Mouse (Mus musculus) MEL (cell line): ENCODE measurements around the gene Mslnl.

Experiments
- CHD2 ChIP-seq: IDR thresholded peaks from 2 replicates; pipeline ENCODE4 v1.6.1; 2011; ENCODE audit warnings: low read length, improper control_type of control experiment
- ELF1 ChIP-seq: IDR thresholded peaks from 2 replicates; pipeline ENCODE4 v1.6.1; 2014; ENCODE audit warnings: low read depth, mild to moderate bottlenecking, inconsistent platforms, low read length, improper control_type of control experiment, moderate library complexity
- MAZ ChIP-seq: IDR thresholded peaks from 2 replicates; pipeline ENCODE4 v1.6.1; 2012; ENCODE audit warnings: low read depth, mild to moderate bottlenecking, inconsistent platforms, low read length, improper control_type of control experiment
- MXI1 ChIP-seq: IDR thresholded peaks from 2 replicates; pipeline ENCODE4 v1.6.1; 2011; ENCODE audit warnings: mild to moderate bottlenecking, low read depth, low read length, improper control_type of control experiment
- TCF12 ChIP-seq: IDR thresholded peaks from 2 replicates; pipeline ENCODE4 v1.6.1; 2014; ENCODE audit warnings: low read depth, mild to moderate bottlenecking, inconsistent platforms, low read length, improper control_type of control experiment, moderate library complexity

DNA sequence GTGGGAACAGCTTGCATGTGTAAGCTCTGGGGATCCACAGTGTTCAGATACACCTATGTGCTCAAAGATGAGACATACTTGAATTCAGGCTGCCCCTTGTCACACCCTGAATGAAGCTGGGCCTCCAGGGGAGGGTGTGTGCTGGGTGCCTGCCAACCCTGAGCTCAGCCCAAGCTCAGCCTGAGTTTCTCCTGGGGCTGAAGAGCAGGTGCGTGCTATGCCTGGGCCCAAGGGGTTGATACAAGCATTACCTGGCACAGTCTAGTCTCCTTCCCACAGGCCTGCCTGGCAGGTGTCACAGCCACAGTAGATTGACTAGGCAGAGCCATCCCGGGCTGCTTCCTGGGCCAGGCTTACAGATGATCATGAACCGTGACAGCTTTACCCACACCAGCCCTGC is at the start of gene Mslnl:
- TF ChIP-seq MAZ, result no peak
- TF ChIP-seq MXI1, result no peak
- no peak for TF ChIP-seq ELF1
- no peak for TF ChIP-seq TCF12
- no peak for TF ChIP-seq CHD2
